Mouse (Mus musculus): ENCODE data around the gene Dao.
A peak's percentile ranks its signal among the peaks of the same experiment; 100 is the strongest.

The Dao gene

DNA sequence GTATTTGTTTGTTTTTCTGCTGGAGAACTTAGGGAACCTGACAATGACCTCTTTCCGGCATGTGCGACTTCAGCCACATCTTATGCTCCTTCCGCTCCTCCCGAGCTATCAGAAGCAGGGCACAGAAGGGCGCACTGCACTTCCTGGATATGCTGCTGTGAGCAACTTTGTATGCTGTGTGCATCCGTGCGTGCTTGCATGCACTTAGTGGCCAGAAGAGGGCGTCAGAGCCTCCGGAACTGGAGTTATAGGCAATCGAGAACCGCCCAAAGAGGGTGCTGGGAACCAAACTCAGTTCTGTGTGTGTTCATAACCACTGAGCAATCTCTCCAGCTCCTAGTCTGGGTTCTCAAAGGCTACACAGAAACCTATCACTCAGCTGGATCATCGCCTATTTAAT is 27.1 kb downstream of the Dao start:
- no peak for DNase-seq

DNA sequence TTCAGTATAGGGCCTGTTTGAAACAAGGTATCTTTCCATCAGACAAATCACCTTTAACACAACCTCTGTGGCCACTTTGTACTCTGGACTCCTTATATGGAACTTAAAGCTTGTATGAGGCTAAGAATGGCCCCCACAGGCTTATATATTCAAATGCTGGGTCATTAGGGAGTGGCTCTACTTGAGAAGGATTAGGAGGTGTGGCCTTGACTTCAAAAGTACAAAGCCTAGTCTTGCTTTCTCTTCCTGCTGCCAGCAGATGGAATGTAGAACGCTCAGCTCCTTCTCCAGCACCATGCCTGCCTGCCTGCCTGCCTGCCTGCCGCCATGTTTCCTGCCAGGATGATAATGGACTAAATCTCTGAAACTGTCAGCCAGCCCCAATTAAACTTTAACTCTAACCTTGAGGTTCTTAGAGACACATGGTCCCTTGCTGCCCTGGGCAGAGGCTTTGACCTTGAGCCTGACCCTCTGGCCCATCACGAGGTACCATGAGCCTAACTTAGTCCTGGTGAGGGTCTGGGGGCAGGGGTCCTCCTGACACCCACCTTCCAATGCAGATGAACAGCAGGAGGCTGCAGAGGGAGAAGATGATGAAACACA is 28.8 kb downstream of the Dao start:
- no peak for DNase-seq

DNA sequence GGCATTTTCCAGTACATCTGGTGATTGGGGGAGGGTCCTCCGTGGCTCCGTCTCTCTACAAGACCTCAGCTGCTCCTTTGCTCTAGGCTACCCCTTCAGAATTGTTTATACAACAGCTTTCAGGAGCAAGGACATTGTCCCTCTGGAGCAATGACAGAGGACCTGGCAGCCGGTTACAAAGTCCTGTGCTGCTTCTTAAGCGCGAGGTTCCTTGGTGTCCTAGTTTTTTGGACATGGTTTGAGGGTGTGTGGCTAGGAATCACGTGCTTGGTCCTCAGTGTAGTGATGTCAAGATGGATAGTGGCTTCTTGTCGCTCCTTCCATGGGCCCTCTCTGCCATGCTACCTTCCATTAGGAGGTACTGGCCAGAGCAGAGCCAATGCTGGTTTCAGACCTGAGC is 30.9 kb downstream of the Dao start:
- no peak for DNase-seq

DNA sequence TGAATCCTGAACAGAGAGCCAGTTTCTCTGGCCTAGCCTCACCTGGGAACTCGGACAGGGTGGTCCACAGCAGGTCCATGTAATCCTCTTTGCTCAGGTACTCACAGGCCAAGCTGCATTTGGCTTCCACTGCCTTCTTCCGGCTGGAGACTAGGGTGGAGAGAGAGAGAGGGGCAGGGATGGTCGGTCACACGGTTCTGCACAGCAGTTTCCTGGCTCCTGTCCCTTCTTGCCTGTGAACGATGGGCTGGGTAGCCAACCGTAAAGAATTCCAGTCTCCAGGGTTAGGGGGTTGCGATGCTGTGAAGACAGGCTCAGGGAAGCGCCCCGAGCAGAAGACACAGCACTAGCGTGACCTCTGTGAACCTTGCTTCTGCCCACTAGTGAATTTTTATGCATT is 31.6 kb downstream of the Dao start:
- DNase-seq, result peak; percentile 80 to 83

DNA sequence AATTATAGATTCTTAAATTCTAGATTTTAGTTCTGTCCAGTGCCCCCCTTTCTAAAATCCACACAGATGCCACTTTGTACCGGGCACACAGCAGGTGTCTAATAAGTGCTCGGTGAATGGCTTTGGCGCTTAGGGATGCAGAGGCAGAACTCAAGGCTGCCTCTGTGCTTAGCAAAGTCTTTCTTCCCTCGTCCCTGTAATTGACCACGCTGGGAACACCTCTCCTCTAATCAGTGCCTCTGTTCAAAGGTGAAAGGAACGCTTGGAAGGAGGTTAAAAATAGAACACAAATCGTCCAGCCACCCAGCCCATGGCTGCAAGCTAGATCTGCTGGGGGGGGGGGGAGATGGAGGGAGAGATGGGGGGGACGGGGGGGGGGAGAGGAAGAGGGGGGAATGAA is 37.0 kb downstream of the Dao start:
- no peak for DNase-seq

DNA sequence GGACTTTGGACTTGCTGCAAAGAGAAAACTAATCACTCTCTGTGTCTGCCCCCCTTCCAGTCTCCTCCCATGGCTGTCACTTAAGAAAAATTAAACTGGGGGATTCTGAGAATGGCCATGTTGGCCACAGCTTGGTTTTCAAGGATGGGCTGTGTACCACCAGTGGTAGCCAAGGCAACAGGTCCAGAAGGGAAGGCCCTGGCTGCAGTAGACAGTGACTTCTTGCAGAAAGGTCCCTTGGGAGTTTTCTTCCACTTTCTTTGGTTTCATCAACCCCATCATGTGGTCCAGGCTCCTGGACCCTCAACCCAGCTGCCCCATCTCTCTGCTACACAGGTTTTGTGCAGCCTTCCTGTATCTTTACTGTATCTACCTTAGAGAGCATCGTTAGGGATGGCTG is 37.4 kb downstream of the Dao start:
- DNase-seq, result no peak

DNA sequence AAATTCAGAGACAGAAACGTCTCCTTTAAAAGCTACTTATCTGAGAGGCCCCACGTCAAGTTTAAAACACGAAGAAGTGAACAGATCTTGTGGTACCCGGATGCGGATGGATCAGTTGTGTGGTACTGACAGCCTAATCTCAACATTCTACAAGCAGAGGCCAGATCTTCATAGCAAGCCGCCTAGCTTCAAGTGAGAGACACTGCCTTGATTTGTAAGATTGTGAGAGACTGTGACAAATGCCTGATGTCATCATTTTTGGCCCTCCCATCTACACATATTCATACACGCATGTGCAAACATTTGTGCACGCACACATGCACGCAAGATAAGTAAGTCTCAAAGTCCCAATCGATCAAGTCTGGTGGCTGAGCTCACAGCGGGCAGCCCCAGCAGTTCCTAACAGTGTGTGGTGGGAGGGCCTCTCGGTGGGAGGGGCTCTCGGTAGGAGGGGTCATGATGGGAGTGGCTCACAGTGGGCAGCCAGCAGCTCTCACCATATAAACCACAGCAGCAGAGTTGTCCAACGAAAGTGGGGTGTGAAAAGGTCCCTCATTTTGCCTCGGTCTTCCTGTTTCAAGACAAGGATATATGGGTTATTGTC is 37.9 kb downstream of the Dao start:
- DNase-seq, result no peak

DNA sequence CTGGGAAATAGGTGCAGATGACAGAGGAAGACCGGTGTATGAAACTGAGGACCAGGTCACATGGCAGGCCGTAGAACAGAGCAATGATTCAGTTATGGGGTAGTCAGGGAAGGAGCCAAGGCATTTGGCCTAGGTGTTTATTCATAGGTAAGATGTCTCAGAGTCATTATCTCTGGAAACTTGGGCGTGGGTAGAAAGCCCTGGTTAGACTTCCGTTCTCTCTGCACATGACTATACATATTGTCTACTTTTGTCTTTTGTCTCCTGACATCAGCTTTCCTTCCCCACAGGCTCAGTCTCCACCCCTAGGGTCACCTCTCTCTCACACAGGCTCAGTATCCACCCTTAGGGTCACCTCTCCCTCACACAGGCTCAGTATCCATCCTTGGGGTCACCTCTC is 40.3 kb downstream of the Dao start:
- DNase-seq, result no peak

DNA sequence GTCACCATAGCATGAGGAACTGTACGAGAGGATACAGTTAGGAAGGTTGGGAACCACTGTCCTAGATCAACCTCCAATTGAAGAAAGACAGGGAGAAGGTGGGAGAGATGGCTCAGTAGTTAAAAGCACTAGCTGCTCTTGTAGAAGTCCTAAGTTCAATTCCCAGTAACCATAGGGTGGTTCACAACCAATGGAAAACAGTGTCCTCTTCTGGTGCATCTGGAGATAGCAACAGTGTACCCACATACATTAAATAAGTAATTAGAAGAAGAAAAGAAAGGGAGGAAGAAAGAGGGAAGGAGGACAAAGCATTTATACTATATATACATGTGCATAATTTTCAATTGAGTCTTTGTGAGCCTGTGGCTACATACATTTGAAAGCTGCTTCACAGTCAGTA is 41.6 kb downstream of the Dao start:
- no peak for DNase-seq

DNA sequence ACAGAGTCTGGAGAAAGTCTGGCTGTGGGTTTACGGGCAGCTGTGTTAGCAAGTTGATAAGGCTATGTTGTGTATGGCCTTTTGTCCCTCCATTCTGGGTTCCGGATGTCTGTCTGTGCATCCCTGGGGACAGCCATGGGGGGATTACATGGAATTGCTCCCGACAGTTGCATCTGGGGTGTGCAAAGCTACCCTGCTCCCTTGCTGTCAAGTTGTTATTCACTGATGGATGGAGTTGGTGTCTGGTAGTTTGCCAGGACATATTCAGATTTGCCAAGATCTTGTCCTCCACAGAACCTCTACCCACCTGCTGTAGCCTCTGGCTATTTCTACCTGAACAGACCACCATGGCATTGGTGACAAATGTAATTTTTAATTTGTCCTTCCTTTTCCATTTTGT is 42.6 kb downstream of the Dao start:
- peak; percentile 60 to 64 for DNase-seq

DNA sequence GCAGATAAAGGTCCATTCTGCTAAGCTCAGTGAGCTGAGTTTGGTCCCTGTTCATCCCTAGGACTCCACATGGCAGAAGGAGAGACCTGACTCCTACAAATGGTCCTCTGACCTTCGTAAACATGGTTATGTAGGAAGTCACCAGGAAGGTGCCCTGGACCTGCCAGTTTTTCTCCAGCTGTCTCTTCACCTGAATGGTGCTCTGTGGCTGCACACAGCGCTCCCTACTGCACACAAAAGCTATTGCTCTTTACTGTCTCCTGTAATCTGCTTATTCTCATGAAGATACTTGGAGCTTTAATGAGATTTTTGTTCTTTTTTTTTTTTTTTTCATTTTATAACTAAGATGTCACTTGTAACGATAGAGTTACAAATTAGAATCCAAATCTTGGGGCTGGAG is 43.1 kb downstream of the Dao start:
- peak; percentile 44 to 59 for DNase-seq

DNA sequence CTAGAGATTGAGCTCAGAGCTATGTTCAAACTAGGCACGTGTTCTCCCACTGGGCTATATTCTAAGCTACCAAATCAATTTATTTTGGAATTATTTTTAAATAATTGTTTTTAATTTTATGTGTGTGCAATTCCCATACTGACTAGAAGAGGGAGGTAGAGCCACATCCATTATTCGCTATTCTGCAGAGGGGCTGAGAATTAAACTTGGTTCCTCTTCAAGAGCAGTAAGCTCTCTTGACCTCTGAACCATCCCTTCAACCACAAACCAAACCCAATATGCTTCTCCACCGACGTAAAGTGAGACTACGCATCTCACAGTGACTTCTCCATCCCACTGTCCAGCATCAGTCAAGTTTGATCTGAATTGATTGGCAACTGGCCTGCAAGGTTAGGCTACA is 43.7 kb downstream of the Dao start:
- DNase-seq, result no peak

DNA sequence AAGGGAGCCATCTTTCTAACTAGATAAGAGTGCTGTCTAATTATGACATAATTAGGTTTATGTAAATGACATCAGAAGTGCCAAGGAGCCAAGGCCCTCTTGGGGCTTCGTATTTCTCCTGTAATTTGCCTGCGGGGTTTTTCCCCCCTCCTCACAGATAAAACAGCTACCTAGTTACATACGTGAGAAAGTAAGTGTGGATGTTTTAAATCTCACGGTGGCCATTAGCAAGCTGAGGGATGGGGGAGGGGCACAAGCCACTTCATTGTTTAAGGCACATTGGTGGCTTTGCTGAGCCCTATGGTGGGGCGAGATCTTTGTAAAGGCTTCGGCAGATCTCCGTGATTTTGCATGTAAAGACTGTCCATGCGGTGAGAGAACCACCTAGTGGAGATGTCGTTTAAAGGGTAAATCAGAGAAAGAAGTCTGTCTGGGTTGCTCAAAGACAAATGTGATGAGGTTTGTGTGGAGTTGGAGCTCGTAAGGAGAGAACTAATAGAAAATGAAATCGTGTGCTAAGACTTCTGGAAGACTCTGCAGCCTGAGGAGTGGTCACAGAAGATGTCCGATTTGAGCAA is 45.3 kb downstream of the Dao start:
- no peak for DNase-seq

DNA sequence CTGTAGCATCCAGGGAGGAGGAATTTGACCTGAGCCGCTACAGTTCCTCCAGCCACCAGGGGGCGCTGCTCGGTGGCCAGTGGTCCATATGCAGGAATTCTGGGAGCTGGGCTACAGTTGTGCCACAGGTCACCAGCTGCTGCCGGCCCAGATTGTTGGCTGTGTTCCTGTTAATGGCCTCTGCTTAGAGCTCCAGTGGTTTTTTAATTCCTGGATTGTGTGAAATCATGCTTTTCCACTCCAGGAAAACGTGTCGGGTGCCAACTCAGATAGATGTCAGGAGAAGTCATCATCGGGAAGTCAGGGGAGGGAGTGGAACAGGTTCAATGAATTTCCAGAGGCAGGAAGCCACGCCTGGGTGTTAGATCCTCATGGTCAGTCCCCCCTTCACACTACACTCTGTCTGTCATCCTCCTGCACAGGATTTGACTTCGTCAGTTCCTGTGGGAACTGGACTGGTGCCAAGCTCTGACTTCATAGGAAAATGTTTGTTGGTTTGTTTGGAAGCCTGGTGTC is 48.8 kb downstream of the Dao start:
- DNase-seq, result peak; percentile 76 to 82

DNA sequence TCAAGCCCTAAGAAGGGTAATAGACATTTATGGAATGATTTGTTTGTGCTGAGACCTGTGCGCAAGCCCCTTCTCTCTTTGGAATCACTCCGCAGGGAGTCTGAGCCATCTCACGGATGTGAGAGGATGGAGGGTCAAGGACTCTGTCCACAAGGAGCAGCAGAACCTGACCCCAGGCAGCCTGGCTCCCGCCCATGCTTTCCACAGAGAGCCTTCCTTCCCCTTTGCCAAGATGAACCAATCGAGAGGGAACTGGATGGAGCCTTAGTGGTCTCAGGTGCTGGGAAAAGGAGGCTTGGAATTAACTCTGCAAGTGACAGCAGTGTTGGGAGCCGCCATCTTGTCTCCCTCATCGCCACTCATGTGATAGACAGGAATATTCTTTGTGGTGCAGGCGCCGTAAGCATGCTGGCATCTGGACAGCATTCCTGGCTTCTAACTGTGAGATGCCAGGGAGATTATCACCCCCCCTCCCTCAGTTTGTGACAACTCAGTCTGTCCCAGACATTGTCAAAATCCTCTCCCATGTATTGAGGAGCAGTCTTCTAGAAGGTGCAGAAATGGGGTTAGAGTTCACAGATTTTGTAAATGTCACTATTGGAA is 53.7 kb downstream of the Dao start:
- DNase-seq, result peak; percentile 42 to 50

DNA sequence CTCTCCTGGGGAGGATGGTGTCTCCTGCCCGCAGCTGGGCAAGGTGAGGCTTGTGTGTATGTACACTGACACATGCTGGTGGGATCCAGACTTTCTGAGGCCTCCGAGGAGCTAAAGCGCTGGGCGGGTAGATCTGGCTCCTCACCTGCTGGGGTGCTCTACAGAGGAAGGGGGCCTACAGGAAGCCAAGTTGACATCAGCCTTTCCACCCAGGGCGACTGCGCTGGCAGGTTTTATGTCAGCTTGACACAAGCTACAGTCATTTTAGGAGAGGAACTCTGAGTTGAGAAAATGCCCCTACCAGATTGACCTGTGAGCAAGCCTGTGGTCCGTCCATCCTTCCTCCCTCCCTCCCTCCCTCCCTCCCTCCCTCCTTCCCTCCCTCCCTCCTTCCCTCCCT is 58.2 kb downstream of the Dao start:
- DNase-seq, result no peak

DNA sequence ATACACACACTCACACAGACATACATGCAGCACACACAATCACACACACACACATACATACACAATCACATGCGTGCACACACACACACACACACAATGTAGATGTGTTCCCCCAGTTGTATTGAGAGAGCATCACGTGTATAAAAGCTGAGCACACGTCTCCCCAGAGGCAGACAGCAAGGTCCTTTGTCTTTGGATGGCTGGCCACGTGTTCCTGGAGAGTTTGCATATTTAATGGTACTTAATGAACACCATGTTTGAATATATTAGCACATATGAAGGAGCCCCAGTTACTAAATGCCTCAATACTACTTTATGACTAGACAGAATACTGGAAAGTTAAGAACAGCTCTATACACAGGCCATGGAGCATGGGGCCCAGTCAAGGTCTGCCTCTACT is 60.5 kb downstream of the Dao start:
- DNase-seq, result no peak

DNA sequence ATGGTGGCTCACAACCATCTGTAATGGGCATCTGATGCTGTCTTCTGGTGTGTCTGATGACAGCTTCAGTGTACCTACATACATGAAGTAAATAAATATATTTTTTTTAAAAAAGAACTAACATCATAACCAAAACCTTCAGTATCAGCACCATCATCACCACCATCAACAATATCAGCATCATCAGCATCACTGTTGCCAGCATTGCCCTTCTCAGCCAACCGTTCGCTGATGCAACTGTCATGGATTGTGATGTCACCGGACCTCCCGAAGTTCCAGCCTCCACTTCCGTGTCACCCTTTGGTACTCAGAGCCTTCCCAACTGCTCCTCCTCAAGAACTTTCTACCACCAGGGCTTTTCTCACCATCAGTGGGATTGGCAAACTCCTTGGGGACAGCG is 61.7 kb downstream of the Dao start, which contains the start of gene Usp30:
Gene Usp30, plus strand, starts transcription at position 301 of the 400 bp plus-strand sequence.
- DNase-seq, result no peak

DNA sequence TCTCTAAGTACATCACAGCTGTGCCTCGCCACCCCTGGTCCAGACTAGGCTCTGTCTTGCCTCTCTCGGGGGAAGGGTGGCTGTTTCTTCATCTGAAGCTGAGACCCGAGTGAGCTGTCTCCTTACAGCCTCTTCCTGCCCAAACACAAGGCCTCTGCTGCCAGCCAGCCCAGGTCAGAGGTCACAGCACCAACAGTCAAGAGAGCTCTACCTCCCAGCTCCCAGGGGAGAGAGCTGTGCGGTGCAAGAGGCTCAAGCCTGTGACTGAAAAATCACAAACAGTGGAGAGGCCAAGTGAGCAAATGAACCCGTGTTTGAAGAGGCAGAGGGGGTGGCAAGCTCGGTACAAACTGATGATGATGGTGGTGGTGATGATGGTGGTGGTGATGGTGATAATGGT is 63.1 kb downstream of the Dao start:
- no peak for DNase-seq

DNA sequence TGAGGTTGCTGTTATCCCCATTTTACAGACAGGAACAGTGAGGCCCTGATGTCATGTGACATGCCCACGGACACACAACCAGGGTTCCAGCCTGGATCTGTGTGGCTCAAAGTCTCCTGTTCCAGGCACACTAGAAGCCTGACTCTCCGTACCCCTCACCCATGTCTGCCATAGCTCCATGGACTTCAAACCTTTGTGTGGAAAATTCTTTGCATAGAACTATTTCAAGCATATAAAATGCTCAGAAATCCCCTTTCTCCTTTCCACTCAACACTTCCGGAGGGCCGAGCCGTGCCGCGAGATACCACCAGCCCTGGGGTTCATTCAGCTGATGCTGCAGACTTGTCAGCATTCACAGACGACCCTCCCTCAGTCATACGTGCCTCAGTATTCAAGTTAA is 64.0 kb downstream of the Dao start:
- no peak for DNase-seq

DNA sequence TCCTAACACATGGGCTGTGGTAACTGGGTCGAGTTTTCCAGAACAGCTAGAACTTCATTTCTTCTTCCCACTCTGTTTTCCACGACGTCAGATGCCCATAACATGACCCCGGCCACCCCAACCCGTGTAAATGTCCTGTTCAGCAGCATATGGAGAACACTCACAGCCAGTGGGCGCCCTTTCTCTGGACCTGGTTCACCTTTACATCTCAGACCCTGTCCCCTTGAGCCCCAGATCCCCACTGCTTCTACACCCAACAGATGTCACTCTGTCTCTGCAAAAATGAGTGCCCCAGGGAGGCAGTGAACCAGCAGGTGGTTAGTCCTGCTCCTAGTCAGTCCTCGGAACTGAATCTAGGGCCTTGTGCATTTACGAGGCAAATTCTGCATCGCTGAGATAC is 64.5 kb downstream of the Dao start:
- no peak for DNase-seq

DNA sequence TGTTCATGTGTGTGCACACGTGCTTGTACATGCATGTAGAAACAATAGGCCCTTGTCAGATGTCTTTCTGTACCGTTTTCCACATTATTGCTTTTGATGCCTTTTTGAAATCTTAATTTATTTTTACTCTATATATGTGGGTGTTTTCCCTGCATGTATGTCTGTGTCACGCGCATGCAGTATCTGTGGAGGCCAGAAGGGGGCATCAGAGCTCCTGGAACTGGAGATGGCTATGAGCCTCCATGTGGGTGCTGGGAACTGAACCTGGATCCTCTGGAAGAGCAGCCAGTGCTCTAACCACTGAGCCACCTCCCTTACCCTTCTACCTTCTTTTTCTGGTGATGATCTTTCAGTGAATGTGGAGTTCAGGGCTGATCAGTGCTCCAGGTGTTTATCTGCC is 67.4 kb downstream of the Dao start:
- peak in 1 of 2 experiments; percentile 34 for DNase-seq

DNA sequence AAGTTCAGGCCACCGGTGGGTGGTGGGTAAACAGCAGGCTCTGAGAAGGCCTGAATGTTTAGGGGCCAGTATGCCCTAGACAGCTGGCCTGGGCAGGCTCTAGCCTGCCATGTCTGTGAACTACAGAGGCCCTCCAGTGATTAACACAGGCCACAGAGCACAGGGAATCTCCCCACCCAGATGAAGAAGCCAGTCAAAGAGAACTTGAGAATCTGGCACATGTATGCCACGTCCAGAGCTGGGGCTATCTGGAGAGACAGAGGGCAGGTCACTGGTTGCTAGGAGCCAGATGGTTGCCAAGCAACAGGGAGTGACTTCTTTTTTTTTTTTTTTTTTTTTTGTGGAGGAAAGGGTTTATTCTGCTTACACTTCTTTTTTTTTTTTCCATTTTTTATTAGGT is 68.8 kb downstream of the Dao start:
- no peak for DNase-seq
